Mouse (Mus musculus): ENCODE data around the gene Ephb3. TPM values are rescaled to one million over a fixed set of nuclear protein-coding genes. Genes with fewer than 3 reads are reported as not detected.
"Not testable (repeated sequence)": the region's sequence is repeated elsewhere in the genome, so short reads cannot be mapped to it uniquely, and the experiment has no call there.

The Ephb3 gene
- polyA plus RNA-seq (2017; shearing (Covaris generic)) = not detected

- peak; percentile 58 for ATAC-seq
These were observed at the start of gene Ephb3 for GRCm38 (mm10) chr16:21204367-21205092. Ephb3 (plus strand) TSS chr16:21204755.

DNA sequence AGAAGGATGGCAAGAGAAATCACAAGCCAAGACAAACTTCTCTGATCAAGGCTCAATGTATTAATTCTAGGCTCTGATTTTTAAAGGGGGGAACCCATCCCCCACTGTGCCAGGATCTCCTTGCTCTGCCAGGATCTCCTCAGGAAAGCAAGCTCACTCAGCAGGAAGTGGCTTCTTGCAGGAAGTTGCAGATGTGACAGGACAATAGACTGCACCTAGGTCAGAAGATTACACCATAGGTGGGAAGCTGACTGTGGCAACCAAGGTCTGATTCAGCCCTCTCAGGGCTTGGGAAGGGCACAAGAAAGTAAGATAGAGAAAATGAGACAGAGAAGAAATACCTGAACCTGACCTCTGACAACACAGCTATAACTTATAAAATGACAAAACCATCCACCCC is 48.3 kb upstream of the Ephb3 start:
- ATAC-seq = not testable (repeated sequence)

- not testable (repeated sequence) for ATAC-seq
These were observed 45.3 kb upstream of the Ephb3 start for GRCm38 (mm10) chr16:21159226-21159625.

- not testable (repeated sequence) for ATAC-seq
These were observed 41.1 kb upstream of the Ephb3 start for GRCm38 (mm10) chr16:21163423-21163822.

DNA sequence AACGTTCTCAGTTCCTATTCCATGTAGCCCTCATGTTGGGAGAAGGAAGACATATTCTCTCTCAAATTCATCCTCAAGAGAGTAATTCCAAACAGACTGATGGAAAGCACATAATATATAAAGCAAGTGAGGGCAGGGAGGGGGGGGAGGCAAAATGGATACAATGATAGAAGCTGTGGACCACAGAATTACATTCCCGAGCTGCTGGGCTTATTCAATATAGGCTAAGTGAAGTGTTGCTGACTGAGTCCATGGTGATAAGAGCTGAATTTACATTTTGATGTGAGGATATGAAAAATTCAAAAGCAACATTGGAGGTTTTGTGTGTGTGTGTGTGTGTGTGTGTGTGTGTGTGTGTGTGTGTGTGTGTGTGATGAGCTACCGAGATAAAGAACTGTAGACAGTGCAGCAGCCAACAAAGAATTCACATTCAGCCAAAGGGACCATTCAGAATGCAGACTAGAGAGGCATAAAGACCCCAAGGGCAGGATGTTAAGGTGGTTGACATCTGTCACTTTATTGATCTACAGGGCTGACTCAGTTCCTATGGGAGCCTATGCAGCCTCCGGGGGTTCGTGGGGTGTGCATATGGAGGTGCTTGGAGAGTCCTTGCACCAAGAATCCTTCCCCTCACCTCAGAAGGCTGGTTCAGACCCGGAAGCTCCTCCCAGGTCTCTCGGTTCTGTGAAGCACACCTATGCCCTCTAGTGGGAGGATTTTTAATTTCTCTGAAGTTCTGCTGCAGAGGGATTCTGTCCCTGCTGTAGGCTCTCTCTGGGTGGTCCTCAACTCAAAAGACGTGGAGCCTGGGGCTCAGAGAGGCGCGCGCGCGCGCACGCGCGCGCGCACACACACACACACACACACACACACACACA is 39.0 kb upstream of the Ephb3 start:
- peak; percentile 97 for ATAC-seq

- ATAC-seq = no peak
These were observed 35.8 kb upstream of the Ephb3 start for GRCm38 (mm10) chr16:21168730-21169129.

DNA sequence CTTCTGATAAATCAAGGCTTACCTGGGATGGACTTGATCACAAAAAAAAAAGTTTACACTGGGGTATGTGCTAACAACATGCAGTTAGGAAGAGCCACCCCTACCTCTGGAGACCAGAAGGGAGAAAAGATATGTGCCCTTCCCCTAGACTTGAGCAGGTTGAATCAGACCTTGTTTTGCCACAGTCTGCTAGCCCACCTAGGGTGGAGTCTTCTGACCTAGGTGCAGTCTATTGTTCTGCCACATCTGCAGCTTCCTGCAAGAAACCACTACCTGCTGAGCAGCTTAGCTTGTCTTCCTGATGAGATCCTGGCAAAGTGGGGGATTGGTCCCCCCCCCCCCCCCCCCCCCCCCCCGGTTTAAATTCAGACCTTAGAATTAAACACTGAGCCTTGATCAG is 29.3 kb upstream of the Ephb3 start:
- no peak for ATAC-seq

DNA sequence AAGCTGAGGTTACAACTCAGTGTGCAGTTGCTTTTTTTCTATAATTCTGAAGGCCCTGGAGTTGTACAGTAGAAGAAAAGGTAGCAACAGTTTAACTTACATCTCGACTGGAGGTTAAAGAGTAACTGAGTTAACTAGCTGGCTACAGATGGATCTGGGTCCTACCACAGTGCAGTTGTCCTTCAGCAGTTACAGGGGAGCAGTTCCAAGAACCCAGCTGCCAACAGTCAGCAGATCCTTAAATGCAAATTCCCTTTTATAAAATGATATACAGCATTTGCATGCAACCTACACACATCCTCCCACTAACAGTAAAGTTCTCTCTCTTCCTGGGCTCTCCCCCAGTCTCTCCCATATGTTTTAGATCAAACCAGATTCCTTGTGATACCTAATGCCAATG is 22.4 kb upstream of the Ephb3 start:
- no peak for ATAC-seq

DNA sequence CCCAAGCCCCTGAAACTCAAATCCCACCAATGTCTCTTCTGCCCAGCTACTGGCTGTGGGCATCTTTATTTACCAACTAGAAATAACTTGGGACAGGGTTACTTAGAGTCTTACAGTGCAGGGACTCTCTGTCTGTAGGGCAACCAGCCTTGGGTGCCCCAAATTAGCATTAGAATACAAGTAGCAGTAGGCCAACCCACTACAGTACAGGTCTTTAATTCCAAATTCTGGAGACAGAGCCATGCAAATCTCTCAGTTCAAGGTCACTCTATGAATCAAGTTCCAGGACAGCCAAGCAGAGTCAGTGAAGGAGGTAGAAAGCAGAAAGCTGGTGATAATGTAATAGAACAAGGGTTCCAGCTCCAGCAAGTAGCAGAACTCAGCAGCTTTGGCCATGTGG is 19.9 kb upstream of the Ephb3 start:
- ATAC-seq = no peak

DNA sequence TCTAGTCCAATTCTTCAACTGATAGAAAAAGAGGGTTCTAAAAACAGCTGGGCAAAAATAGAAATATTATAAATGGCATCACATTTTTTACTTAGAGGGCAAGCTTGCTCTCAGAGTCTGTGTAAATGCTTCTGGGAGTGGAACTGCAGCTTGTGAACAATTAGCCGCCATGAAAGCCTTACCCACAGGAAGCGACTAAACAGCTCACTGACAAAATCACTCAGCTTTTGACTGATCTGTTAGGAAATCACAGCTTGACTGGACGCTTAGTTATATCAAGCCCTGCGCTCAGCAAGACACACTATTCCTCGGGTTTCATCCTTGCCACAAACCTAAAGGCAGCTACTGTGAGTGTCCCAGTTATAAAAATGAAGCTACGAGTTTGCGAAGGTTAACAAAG is 17.0 kb upstream of the Ephb3 start:
- no peak for ATAC-seq

DNA sequence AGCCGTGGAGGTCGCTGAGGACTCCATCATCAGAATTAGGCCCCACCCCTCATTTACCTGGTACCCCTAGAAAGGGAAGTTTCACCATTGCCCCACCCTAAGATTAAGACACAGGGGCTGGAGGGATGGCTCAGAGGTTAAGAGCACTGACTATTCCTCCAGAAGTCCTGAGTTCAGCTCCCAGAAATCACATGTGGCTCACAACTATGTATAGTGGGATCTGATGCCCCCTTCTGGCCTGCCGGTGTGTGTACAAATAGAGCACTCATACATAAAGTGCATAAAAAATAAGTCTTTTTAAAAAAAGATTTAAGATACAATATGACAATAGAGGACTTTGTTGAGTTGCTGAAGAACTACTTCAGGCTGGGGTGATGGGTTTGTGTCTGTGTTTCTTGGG is 16.2 kb upstream of the Ephb3 start:
- ATAC-seq = no peak

DNA sequence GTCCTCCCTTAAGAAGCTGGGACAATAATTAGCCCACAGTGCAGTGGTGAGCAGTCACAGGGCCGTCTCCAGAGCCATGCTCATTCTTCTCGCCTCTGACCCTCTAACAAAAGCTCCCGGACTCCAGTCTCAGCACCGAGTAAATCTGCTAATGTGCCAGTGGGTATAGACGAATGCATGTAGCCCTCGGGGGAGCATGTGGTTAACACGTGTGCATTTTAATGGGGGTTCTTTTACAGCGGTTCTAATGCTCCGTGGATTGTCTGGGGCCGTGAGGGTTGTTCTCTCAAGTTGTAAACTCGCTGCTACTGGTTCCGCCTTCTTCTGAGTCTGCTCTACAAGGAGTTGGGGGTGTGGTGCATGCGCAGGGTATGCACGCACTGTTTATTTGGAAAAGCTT is 13.0 kb upstream of the Ephb3 start:
- ATAC-seq = no peak

DNA sequence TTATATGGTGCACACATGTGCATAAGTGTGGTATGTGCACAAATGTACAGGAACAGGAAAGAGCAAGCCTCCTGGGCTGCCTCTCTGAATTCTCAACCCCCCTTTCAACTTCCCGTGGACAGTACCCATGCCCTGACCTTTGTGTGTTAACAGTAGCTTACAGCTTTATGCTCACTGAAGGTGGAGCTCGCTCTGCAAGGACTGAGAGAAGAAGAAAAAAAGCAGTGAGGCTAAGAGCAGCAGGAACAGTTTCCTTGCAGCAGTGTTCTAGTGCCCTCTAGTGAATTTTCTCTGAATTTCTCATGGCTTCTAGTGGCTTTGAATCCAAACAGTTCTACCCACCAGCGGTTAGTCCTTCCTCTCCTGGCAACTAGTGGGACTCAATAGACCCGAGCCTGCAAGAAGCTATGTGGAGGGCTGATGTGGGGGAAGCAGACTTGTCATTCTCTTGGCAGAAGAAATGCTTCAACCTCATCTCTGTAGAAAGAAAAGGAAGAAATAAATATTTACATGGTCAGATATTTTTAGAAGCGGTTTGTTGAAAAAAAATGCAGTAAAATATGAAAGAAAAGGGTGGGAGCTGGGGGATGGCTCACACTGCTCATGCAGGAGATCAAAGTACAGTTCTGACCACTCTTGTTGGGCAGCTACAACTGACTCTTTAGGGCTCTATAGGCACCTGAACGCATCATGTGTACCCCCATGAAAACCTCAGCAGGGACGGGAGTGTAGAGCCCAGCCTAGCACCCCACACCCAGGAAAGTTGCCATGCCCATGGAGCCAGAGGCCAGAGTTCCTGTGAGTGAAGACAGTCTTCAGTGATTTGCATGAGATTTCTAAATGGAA is 11.8 kb upstream of the Ephb3 start:
- peak; percentile 45 for ATAC-seq

DNA sequence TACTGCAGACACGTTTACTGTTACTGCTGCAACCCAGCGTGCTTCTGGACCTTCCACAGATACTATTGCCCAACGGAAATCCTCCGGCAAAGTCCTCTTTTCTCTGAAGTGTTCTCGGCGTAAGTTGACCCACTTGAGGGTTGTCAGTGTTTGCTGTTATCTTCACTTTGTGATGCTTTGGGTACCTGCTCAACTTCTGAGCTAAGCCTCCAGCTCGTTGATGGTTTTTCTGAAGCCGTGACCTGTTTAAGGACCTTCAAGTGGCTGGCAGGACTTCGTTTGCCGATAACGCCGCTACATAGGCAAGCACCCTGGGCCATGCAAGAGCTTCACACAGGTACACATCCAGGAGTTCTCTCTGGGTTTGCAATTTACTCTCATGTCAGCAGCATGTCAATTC is 10.4 kb upstream of the Ephb3 start:
- ATAC-seq = no peak

GRCm38 (mm10) chr16:21195260-21195866 is 9.2 kb upstream of the Ephb3 start:
- no peak for ATAC-seq

GRCm38 (mm10) chr16:21196576-21196975 is 8.0 kb upstream of the Ephb3 start:
- ATAC-seq = no peak

DNA sequence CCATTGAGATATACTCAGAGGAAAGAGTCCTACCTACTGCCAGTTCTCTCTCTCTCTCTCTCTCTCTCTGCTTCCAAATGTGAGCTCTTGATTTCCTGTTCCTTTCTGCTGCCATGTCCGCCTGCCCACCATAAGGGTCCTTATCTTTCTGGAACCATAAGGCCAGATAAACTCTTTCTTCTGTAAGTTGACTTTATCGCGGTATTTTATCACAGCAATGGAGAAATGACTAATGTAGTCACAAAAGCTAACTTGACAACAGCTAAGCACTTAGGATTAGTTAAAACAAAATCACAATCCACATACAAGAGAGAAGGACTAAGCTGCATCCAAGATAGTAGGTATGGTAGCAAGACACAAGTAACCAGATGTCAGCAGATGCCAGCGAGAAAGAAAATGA is 7.0 kb upstream of the Ephb3 start:
- ATAC-seq = no peak

DNA sequence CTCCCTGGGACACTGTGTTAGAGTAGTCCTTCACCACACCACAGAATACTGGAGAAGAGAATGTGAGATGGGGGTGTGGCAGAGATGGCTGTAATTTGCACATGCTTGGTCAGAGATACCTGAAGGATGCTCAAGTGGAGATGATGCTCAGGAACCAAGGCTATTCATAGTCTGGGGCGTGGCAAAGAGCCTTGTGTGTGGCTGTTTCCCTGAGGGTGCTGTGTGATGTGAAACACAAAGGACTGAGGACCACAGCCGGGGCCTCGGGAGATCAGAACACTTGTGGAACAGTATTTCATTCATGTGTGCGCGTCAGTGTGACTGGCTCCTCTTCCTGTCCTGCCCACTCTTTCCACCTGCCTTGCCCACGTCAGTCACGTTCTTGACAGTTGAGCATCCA is 6.5 kb upstream of the Ephb3 start:
- no peak for ATAC-seq

GRCm38 (mm10) chr16:21198529-21198928 is 6.0 kb upstream of the Ephb3 start:
- no peak for ATAC-seq

- no peak for ATAC-seq
These were observed 5.1 kb upstream of the Ephb3 start for GRCm38 (mm10) chr16:21199426-21199825.

DNA sequence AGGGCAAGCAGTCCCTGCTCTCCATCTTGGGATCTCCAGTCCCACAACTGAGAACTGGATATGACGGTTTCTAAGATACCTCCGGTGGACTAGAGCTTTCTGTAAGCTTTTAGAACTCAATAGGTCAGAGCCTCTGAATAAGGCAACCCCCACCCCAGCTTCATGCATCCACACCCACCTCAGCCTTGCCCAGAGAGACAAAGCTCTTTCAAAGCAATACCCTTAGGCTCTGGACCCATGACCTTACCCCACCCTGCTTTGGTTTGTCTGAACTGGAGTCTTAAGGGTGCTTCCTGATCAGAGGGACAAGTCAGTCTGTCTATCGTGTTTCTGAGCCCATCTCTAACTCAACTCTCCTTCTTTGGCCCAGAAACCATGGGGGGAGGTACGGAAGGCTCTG is 1.8 kb upstream of the Ephb3 start:
- ATAC-seq = no peak

DNA sequence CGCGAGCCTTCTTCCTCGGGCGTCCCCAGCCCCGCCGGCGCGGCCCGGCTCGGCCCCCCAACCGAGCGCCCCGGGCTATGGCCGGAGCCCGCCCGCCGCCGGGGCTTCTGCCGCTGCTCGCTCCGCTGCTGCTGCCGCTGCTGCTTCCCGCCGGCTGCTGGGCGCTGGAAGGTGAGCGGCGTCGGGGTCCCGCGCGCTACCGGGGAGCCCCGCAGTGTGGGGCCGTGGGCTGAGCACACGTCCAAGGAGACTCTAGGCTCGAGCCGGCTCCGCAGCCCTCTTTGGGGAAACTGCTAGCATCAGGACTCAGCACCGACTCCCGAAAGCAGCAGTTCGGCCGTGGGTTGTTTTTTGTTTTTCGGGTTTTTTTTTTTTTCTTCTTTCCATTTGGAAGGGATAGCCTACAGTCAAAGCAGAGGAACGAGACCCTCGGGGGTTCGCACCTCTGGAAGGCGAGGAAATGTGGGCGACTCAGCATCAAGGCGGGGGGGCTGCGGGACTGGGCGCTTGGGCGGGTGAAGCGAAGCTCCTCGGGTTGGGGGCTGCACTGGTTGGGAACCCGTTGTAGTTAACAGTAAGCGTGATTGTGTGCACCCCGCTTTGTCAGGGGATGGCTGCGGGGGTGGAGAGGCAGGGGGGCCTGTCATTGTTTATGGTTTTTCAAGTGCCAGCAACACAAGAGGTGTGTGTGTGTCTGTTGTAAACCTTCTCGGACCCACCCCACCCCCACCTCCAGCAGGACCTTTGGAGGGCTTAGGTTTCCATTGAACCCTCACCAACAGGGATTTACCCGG is 735 bp downstream of the Ephb3 start:
- ATAC-seq = no peak
